Mouse (Mus musculus) cerebellum, adult 9-11 months (tissue): ENCODE data around the gene Casq2.

Experiments
- DNase-seq: peaks from one replicate; pipeline ENCODE4 v3.0.0; 2022

The Casq2 gene

GRCm38 (mm10) chr3:102086283-102086682 lies at the start of gene Casq2:
Gene Casq2 (plus strand): TSS chr3:102086415.
- no peak for DNase-seq

DNA sequence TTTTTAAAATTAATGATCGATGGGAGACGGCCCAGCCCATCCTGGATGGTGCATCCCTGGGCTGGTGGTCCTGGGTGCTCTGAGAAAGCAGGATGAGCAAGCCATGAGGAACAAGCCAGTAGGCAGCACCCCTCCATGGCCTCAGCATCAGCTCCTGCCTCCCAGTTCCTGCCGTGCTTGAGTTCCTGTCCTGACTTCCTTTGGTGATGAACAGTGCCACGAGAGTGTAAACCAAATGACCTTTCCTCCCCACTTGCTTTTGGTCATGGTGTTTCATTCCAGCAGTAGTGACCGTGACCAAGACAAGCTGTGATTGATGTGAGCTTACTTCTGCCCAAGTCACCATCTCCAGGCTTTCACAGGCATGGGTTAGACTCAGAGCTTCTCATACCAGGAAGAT lies 48.4 kb upstream of the Casq2 start:
- no peak for DNase-seq

DNA sequence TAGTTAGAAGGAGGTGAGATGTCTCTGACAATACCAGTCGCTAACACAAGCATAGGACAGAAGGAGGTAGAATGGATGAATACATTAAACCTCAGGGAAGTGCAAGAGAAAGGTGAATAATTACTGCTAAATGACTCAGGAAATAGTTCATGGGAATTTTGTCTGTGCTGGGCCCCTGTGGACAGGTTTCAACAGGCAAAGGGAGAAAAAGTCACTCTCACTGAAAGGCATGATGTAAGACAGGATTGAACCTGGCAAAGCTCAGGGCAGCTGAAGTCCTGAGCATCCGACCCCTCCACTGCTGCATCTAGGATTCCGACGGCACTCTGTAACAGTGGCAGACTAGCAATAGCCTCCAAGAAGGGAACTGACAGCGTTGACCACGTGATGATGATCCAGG lies 47.6 kb upstream of the Casq2 start:
- no peak for DNase-seq

DNA sequence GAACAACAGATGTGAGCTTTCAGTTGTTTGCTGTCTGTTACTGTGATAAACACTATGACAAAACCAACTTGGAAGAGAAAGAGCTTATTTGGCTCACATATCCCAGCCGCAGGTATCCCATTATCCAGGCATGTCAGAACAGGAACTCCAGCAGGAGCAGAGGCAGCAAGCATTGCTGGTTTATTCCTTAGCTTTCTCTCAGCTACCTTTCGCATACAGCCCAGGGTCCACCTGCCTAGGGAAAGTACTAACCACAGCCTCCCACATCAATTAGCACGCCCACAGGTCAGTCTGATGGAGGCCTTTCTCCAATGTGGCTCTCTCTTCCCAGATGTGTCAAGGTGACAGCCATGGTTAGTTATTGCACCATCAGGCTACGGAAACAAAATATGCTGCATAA lies 44.6 kb upstream of the Casq2 start:
- DNase-seq: no peak

GRCm38 (mm10) chr3:102045071-102045470 lies 41.1 kb upstream of the Casq2 start:
- peak; percentile 43 for DNase-seq

DNA sequence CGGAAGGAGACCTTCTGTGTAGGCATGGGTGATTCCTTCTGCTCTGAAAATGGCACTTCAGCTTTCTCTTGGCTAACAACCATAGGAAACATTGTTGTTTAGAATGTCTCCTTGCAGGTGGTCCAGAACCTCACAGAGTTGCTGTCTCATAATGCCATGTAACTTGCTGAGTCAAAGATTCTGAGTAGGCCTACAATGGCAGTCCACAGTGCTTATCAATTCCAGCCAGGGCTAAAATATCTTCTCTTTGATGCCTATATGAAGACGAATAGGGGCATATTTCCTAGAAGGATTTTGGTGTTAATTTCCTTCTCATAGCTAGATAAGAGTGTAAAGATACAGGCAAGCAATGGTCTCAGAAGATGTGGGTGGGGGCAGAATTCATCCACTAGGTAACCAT lies 38.7 kb upstream of the Casq2 start:
- DNase-seq: no peak

GRCm38 (mm10) chr3:102049207-102050104 lies 36.8 kb upstream of the Casq2 start:
- DNase-seq: no peak

DNA sequence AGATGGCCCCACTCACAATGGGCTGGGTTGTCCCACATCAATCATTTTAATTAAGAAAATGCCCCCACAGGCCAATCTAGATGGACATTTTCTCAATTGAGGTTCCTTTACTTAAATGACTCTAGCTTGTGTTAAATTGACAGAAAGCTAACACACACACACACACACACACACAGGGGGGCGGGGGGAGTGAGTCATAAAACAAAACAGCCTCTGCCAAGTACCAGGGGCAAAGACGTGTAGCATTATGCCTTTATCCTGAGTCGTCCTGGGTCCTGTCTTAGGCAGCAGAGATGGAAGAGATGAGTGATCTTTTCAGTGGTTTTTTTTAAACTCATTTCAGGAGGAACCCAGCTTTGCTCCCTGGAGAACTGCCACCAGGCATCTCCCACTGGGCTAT lies 34.2 kb upstream of the Casq2 start:
- no peak for DNase-seq

DNA sequence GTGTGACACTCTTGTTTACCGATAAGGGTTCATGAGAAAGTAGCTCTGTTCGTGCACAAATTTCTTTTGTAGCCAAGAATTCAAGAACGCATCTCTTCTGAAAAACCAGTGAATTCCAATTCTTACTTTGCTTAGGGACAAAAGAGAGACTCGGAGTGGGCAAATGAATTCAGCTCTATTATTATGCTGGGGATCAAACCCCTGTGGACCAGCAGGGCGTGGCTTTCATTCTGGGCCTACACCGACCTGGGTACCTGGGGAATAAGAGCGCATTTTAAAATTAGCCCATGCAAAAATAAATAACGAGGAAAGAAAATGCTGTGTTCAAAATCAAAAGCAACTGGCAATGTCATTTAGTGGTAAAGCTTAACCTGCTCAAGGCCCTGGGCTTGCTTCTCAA lies 32.9 kb upstream of the Casq2 start:
- no peak for DNase-seq

- DNase-seq: no peak
These were observed 30.3 kb upstream of the Casq2 start for GRCm38 (mm10) chr3:102055878-102056277.

DNA sequence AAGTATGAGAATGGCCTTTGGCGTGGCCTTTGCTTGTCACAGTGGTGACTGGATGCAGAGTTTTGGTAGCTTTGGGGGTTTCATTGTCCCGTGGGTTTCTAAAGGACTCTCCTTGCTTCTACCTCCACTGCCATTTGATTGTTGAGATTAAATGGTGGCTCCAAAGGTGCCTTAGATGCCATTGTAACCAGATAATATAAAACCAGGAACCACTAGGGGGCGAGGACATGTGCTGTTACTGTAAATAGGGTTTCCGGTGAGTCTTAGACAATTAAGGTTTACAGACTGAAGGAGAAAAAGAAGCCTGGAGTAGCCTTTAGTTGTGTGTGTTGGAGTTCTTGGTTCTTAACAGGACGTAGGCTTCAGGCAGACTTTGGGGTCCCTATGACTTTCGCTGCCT lies 26.1 kb upstream of the Casq2 start:
- DNase-seq: no peak

DNA sequence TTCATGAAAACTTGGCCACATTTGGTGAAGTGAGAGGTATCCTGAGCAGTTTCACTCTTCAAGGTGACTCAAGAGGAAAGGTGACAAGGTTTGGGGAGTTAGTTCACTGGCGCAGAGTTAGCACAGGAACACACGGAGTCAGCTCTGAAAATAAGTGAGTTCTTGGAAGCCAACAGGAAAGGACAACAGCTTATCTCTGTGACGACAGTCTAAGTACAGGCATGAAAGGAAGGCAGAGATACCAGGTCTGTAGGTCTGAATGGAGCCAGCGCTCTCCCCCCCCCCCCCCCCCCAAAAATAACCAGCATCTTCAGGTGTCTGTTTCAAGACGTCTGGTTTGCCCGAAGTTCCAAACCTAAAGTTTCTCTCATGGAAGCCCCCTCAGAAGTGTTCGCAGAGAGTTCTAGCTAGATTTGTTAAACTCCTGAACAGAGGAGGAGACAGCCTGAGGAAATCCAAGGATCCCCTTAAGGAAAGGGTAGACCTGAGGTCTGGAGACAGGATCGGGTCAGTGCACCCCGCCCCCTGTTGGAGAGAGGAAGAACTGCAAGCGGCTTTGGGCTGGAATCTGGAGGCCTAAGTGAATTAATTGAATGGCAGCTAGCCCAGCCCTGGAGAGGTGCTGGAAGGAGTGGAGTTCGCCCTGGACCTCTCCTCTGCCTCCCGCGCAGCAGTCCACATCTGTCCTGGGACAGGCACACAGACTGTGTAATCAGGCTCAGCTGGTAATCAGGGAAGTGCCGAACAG lies 24.1 kb upstream of the Casq2 start:
- DNase-seq: peak; percentile 70

DNA sequence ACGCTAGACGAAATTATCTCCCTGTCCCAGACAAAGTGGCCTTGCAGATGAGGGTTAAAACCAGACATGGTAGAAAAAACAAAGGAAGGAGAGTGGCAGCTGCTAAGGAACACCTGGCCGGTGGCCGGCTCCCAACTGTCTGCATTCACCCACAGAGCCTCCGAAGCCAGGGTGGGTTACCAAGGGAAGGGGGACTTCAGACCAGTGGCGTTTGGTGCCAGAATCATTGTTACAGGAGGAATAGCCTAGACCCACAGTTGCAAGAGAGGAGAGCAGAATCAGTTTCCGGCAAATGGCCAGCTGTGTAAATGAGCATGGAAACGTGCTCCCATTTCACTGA lies 23.6 kb upstream of the Casq2 start:
- no peak for DNase-seq

DNA sequence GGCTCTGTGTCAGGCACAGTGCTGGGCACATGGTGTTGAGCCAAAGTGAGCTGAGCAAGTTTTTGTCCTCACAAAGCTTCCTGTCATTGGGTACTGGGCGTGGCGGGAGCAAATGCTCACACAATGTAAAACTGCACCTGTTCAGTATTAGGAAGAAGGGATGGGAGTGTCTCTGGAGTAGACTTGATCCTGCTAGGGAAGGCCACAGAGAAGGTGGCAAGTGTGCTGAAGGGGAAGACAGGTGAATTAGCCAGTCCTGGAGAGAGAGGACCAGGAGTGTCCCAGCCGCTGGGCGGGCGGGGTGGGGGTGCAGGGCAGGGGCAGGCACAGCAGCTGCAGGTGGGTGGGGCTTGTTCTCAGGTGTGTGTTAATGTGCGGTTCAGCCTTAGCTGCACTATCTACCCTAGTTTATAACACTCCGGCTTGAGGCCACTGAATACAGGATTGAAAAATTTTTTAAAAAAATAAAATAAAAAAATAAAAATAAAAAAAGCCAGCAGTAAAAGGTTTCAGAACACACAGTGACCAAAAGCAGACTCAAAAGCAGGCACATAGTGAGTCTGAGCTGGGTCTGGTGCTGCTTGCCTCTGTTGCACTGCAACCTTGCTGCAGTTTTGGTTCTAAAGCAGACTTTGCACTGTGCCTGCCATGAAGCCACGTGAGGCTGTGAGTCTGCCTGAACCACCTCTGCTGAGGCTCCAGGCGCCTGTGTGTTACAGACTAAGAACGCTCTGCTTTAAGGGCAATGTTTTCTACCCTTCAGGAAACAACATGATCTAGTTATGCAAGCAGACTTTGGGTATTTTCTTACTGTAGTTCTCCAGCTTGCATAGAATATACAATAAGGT lies 22.7 kb upstream of the Casq2 start:
- no peak for DNase-seq

- no peak for DNase-seq
These were observed 21.6 kb upstream of the Casq2 start for GRCm38 (mm10) chr3:102064566-102064965.

DNA sequence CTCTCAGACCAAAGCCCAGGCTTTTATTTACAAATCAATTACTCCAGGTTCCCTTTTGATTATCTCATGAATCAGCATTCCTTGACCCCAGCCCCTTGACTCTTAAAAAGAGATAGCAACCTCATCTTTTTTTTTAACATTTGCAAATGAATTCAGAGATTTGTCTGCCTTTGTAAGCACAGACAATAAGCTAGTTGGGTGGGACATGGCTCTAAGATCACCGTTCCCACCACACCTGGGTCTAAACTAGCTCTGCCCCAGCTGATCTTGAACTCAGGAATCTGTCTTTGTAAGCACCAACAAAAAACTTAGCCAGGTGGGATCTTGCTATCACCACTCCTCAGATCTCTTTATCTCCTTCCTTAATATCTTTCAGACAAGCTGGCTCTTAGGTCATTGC lies 18.9 kb upstream of the Casq2 start:
- no peak for DNase-seq

- no peak for DNase-seq
These were observed 18.4 kb upstream of the Casq2 start for GRCm38 (mm10) chr3:102067861-102068260.

GRCm38 (mm10) chr3:102069260-102069659 lies 17.0 kb upstream of the Casq2 start:
- no peak for DNase-seq

- DNase-seq: no peak
These were observed 16.5 kb upstream of the Casq2 start for GRCm38 (mm10) chr3:102069686-102070085.

- DNase-seq: no peak
These were observed 15.9 kb upstream of the Casq2 start for GRCm38 (mm10) chr3:102070360-102070759.

- DNase-seq: no peak
These were observed 15.2 kb upstream of the Casq2 start for GRCm38 (mm10) chr3:102071016-102071415.

GRCm38 (mm10) chr3:102079413-102079812 lies 6.8 kb upstream of the Casq2 start:
- DNase-seq: no peak

- DNase-seq: peak; percentile 55
These were observed 4.4 kb upstream of the Casq2 start for GRCm38 (mm10) chr3:102081862-102082261.
